Mouse (Mus musculus): ENCODE measurements around the gene Vmn1r209. TPM values are rescaled to one million over a fixed set of nuclear protein-coding genes. Genes with fewer than 3 reads are reported as not detected.
"Not testable (repeated sequence)": the region's sequence is repeated elsewhere in the genome, so short reads cannot be mapped to it uniquely, and the experiment has no call there.

Gene Vmn1r209
- polyA plus RNA-seq (2014; fragmentation: Nextera tagmentation; extraction: Ambion mirVana): not detected in 2 replicates

GRCm38 (mm10) chr13:22809582-22809981 is at the start of gene Vmn1r209:
Vmn1r209 (minus strand) TSS chr13:22809682.
- H3K4me1 ChIP-seq (replicated peaks; ENCODE audit: control insufficient read depth, insufficient read depth, low read length); H3K9ac ChIP-seq (ENCODE audit: low read length); H3K4me2 ChIP-seq (ENCODE audit: low read length); H3K27me3 ChIP-seq (replicated peaks; ENCODE audit: control insufficient read depth, insufficient read depth, low read length); DNase-seq (ENCODE audit: low spot score); H3K9me3 ChIP-seq (ENCODE audit: control insufficient read depth, low read length); H3K4me3 ChIP-seq (ENCODE audit: low read depth, low read length); ATAC-seq (replicated peaks; ENCODE audit: low FRiP score, low TSS enrichment, low read depth); H3K36me3 ChIP-seq (ENCODE audit: control insufficient read depth, insufficient read depth, low read length); H3K27ac ChIP-seq (ENCODE audit: low read depth): not testable (repeated sequence)

GRCm38 (mm10) chr13:22857461-22857860 is 48.0 kb upstream of the Vmn1r209 start, which contains the start of gene Vmn1r211:
Vmn1r211 (minus strand) TSS chr13:22857561.
- 54% methylated on average over 1 of the region's 1 CpGs for WGBS
- Histone ChIP-seq H3K4me1 (replicated peaks; ENCODE audit: control insufficient read depth, insufficient read depth, low read length) (no peaks in the 10 kb centered on the region), H3K4me2 (ENCODE audit: low read length) (no peak within 1 kb of the TSS), H3K27ac (ENCODE audit: low read depth) (no peak within 1 kb of the TSS), H3K36me3 (ENCODE audit: control insufficient read depth, insufficient read depth, low read length) (no peaks in the 10 kb centered on the region), H3K4me3 (ENCODE audit: low read depth, low read length) (no peak within 1 kb of the TSS), H3K9ac (ENCODE audit: low read length) (no peak within 1 kb of the TSS), H3K9me3 (ENCODE audit: control insufficient read depth, low read length) (no peaks in the 10 kb centered on the region), H3K27me3 (replicated peaks; ENCODE audit: control insufficient read depth, insufficient read depth, low read length) (no peaks in the 10 kb centered on the region)
- ATAC-seq (replicated peaks; ENCODE audit: low FRiP score, low TSS enrichment, low read depth) (no peak), DNase-seq (ENCODE audit: low spot score) (no peak)

GRCm38 (mm10) chr13:22854760-22855159 is 45.3 kb upstream of the Vmn1r209 start:
- WGBS: 71% methylated on average over 4 of the region's 4 CpGs
- no peak overlapping the region for H3K4me3 ChIP-seq (ENCODE audit: low read depth, low read length)

GRCm38 (mm10) chr13:22846798-22847197 is 37.3 kb upstream of the Vmn1r209 start:
- Histone ChIP-seq H3K9me3 (ENCODE audit: control insufficient read depth, low read length) (no peaks in the 10 kb centered on the region), H3K36me3 (ENCODE audit: control insufficient read depth, insufficient read depth, low read length) (no peaks in the 10 kb centered on the region), H3K9ac (ENCODE audit: low read length) (no peak overlapping the region), H3K27ac (ENCODE audit: low read depth) (no peak overlapping the region), H3K4me2 (ENCODE audit: low read length) (no peak overlapping the region), H3K4me3 (ENCODE audit: low read depth, low read length) (no peak overlapping the region), H3K4me1 (replicated peaks; ENCODE audit: control insufficient read depth, insufficient read depth, low read length) (no peaks in the 10 kb centered on the region), H3K27me3 (replicated peaks; ENCODE audit: control insufficient read depth, insufficient read depth, low read length) (no peaks in the 10 kb centered on the region)
- ATAC-seq (replicated peaks; ENCODE audit: low FRiP score, low TSS enrichment, low read depth) (no peak), DNase-seq (ENCODE audit: low spot score) (no peak)
- WGBS: 70% methylated on average over 1 of the region's 1 CpGs

More at GRCm38 (mm10) chr13:22854760-22855159, 45.3 kb upstream of the Vmn1r209 start:
- Histone ChIP-seq H3K4me2 (ENCODE audit: low read length) (no peak overlapping the region), H3K9ac (ENCODE audit: low read length) (no peak overlapping the region), H3K4me1 (replicated peaks; ENCODE audit: control insufficient read depth, insufficient read depth, low read length) (no peaks in the 10 kb centered on the region), H3K9me3 (ENCODE audit: control insufficient read depth, low read length) (no peaks in the 10 kb centered on the region), H3K36me3 (ENCODE audit: control insufficient read depth, insufficient read depth, low read length) (no peaks in the 10 kb centered on the region), H3K27ac (ENCODE audit: low read depth) (no peak overlapping the region), H3K27me3 (replicated peaks; ENCODE audit: control insufficient read depth, insufficient read depth, low read length) (no peaks in the 10 kb centered on the region)
- DNase-seq (ENCODE audit: low spot score) (no peak), ATAC-seq (replicated peaks; ENCODE audit: low FRiP score, low TSS enrichment, low read depth) (no peak)

GRCm38 (mm10) chr13:22844304-22844703 is 34.8 kb upstream of the Vmn1r209 start:
- not testable (repeated sequence) for ATAC-seq (replicated peaks; ENCODE audit: low FRiP score, low TSS enrichment, low read depth); H3K27ac ChIP-seq (ENCODE audit: low read depth); H3K4me3 ChIP-seq (ENCODE audit: low read depth, low read length); H3K27me3 ChIP-seq (replicated peaks; ENCODE audit: control insufficient read depth, insufficient read depth, low read length); H3K4me2 ChIP-seq (ENCODE audit: low read length); H3K4me1 ChIP-seq (replicated peaks; ENCODE audit: control insufficient read depth, insufficient read depth, low read length); H3K36me3 ChIP-seq (ENCODE audit: control insufficient read depth, insufficient read depth, low read length); DNase-seq (ENCODE audit: low spot score); H3K9me3 ChIP-seq (ENCODE audit: control insufficient read depth, low read length); H3K9ac ChIP-seq (ENCODE audit: low read length)
- 80% methylated on average over 3 of the region's 3 CpGs for WGBS

GRCm38 (mm10) chr13:22831248-22831647 is 21.8 kb upstream of the Vmn1r209 start, which contains the start of gene Vmn1r210:
Vmn1r210 (minus strand) TSS chr13:22831348.
- no peak for DNase-seq (ENCODE audit: low spot score)
- H3K27ac ChIP-seq (ENCODE audit: low read depth): no peak within 1 kb of the TSS
- no peak for ATAC-seq (replicated peaks; ENCODE audit: low FRiP score, low TSS enrichment, low read depth)
- H3K27me3 ChIP-seq (replicated peaks; ENCODE audit: control insufficient read depth, insufficient read depth, low read length): no peaks in the 10 kb centered on the region
- WGBS: 56% methylated on average over 4 of the region's 4 CpGs
- H3K9me3 ChIP-seq (ENCODE audit: control insufficient read depth, low read length): no peaks in the 10 kb centered on the region
- H3K4me1 ChIP-seq (replicated peaks; ENCODE audit: control insufficient read depth, insufficient read depth, low read length): no peaks in the 10 kb centered on the region
- H3K36me3 ChIP-seq (ENCODE audit: control insufficient read depth, insufficient read depth, low read length): no peaks in the 10 kb centered on the region
- H3K9ac ChIP-seq (ENCODE audit: low read length): no peak within 1 kb of the TSS
- no peak within 1 kb of the TSS for H3K4me3 ChIP-seq (ENCODE audit: low read depth, low read length)
- H3K4me2 ChIP-seq (ENCODE audit: low read length): no peak within 1 kb of the TSS

GRCm38 (mm10) chr13:22829395-22829794 is 19.9 kb upstream of the Vmn1r209 start:
- 31% methylated on average over 7 of the region's 7 CpGs for WGBS
- ATAC-seq (replicated peaks; ENCODE audit: low FRiP score, low TSS enrichment, low read depth); H3K36me3 ChIP-seq (ENCODE audit: control insufficient read depth, insufficient read depth, low read length); H3K27ac ChIP-seq (ENCODE audit: low read depth); H3K9me3 ChIP-seq (ENCODE audit: control insufficient read depth, low read length); DNase-seq (ENCODE audit: low spot score); H3K9ac ChIP-seq (ENCODE audit: low read length); H3K4me1 ChIP-seq (replicated peaks; ENCODE audit: control insufficient read depth, insufficient read depth, low read length); H3K4me3 ChIP-seq (ENCODE audit: low read depth, low read length); H3K27me3 ChIP-seq (replicated peaks; ENCODE audit: control insufficient read depth, insufficient read depth, low read length); H3K4me2 ChIP-seq (ENCODE audit: low read length): not testable (repeated sequence)

- DNase-seq (ENCODE audit: low spot score); H3K27ac ChIP-seq (ENCODE audit: low read depth): not testable (repeated sequence)
- 78% methylated on average over 1 of the region's 1 CpGs for WGBS
These were observed 12.1 kb upstream of the Vmn1r209 start for GRCm38 (mm10) chr13:22821601-22822000.

GRCm38 (mm10) chr13:22788096-22788495 is 21.4 kb downstream of the Vmn1r209 start:
- not testable (repeated sequence) for H3K27ac ChIP-seq (ENCODE audit: low read depth); H3K27me3 ChIP-seq (replicated peaks; ENCODE audit: control insufficient read depth, insufficient read depth, low read length); ATAC-seq (replicated peaks; ENCODE audit: low FRiP score, low TSS enrichment, low read depth); H3K4me3 ChIP-seq (ENCODE audit: low read depth, low read length); H3K9me3 ChIP-seq (ENCODE audit: control insufficient read depth, low read length); H3K9ac ChIP-seq (ENCODE audit: low read length); H3K36me3 ChIP-seq (ENCODE audit: control insufficient read depth, insufficient read depth, low read length); H3K4me2 ChIP-seq (ENCODE audit: low read length); DNase-seq (ENCODE audit: low spot score); H3K4me1 ChIP-seq (replicated peaks; ENCODE audit: control insufficient read depth, insufficient read depth, low read length)
- WGBS: 85% methylated on average over 3 of the region's 3 CpGs

More at GRCm38 (mm10) chr13:22821601-22822000, 12.1 kb upstream of the Vmn1r209 start:
- ATAC-seq (replicated peaks; ENCODE audit: low FRiP score, low TSS enrichment, low read depth); H3K9ac ChIP-seq (ENCODE audit: low read length); H3K9me3 ChIP-seq (ENCODE audit: control insufficient read depth, low read length); H3K4me3 ChIP-seq (ENCODE audit: low read depth, low read length); H3K4me2 ChIP-seq (ENCODE audit: low read length); H3K27me3 ChIP-seq (replicated peaks; ENCODE audit: control insufficient read depth, insufficient read depth, low read length); H3K4me1 ChIP-seq (replicated peaks; ENCODE audit: control insufficient read depth, insufficient read depth, low read length); H3K36me3 ChIP-seq (ENCODE audit: control insufficient read depth, insufficient read depth, low read length): not testable (repeated sequence)

All from intestine, embryonic 14.5 days (tissue).